ENCODE assay signal across 8 mouse cellular contexts in genomic region chr2:104367836-104368298, GRCm38 (mm10). TPM values are rescaled to one million over a fixed set of nuclear protein-coding genes. Genes with fewer than 3 reads are reported as not detected.
DNase-seq lines count a peak whose midpoint lies in the region; ATAC-seq and TF ChIP-seq lines count a peak whose summit lies in the region.
"Had no signal": no experiment of that assay in that cellular context is flagged by ENCODE, and none has a peak within 500 bp of the region (broad histone marks: within the 10 kb centered on the region; RNA-seq: fewer than 3 reads in every experiment).

No protein-coding gene starts in this region.

- 2% methylated on average over 6 of the region's 6 CpGs for WGBS in cerebellum, adult 2 months
- WGBS in midbrain, embryonic 13.5 days, result 4% methylated on average over 6 of the region's 6 CpGs
- WGBS in limb, embryonic 10.5 days, result 57% methylated on average over 6 of the region's 6 CpGs

- peaks cover 26% of the 10 kb centered on the region for H3K4me1 ChIP-seq in cerebellum, adult 2 months (ENCODE audit: control insufficient read depth, insufficient read depth, low read length)
- H3K4me1 ChIP-seq in midbrain, embryonic 13.5 days (replicated peaks), result peaks cover 18% of the 10 kb centered on the region
- H3K4me1 ChIP-seq in limb, embryonic 10.5 days, result peaks cover 9% of the 10 kb centered on the region; the same call in 1 of the 2 replicates

- peak; percentile 70 for DNase-seq in brain, embryonic 18.5 days (ENCODE audit: low read depth, low spot score)
- peak; percentile 67 to 86 for DNase-seq in cerebellum, adult 2 months
- DNase-seq in frontal cortex, postnatal 10 days (ENCODE audit: low spot score in 2 of 2), result peak; percentile 36 to 72
- DNase-seq in limb, embryonic 10.5 days (ENCODE audit: low spot score), result no peak
- no peak for DNase-seq in adrenal gland, postnatal 25 days

- no peak for TF ChIP-seq CTCF in cerebellum, adult 2 months (IDR thresholded peaks at IDR 0.05; ENCODE audit: borderline replicate concordance, insufficient read depth, low read depth, low read length)

- ATAC-seq in midbrain, embryonic 13.5 days, result peak; percentile 93
- ATAC-seq in megakaryocyte, adult 5-6 weeks (ENCODE audit: poor library complexity, severe bottlenecking), result no peak

- TF ChIP-seq POLR2A in cerebellum, adult 2 months (IDR thresholded peaks at IDR 0.05; ENCODE audit: borderline replicate concordance, insufficient read depth, low read length), result peak; percentile 23; the same call in 1 of the 2 replicates

- no peaks in the 10 kb centered on the region for H3K27me3 ChIP-seq in cerebellum, adult 2 months (ENCODE audit: control insufficient read depth, insufficient read depth, low read length)
- H3K27me3 ChIP-seq in midbrain, embryonic 13.5 days, result no peaks in the 10 kb centered on the region
- H3K27me3 ChIP-seq in limb, embryonic 10.5 days (ENCODE audit: low read depth, poor library complexity, severe bottlenecking), result no peaks in the 10 kb centered on the region
- H3K27me3 ChIP-seq: limb, embryonic 13.5 days had no signal

- H3K9me3 ChIP-seq in midbrain, embryonic 13.5 days, result no peaks in the 10 kb centered on the region
- H3K9me3 ChIP-seq in limb, embryonic 10.5 days (replicated peaks), result no peaks in the 10 kb centered on the region
- H3K9me3 ChIP-seq: limb, embryonic 13.5 days had no signal

- H3K27ac ChIP-seq in cerebellum, adult 2 months (ENCODE audit: insufficient read depth, low read length), result peak overlapping the region; percentile 70
- H3K27ac ChIP-seq in midbrain, embryonic 13.5 days, result peak overlapping the region; percentile 25
- H3K27ac ChIP-seq in limb, embryonic 10.5 days, result no peak overlapping the region
- H3K27ac ChIP-seq: limb, embryonic 13.5 days had no signal

- H3K36me3 ChIP-seq in midbrain, embryonic 13.5 days, result no peaks in the 10 kb centered on the region
- H3K36me3 ChIP-seq in limb, embryonic 10.5 days, result no peaks in the 10 kb centered on the region
- H3K36me3 ChIP-seq: limb, embryonic 13.5 days had no signal

- H3K9ac ChIP-seq in midbrain, embryonic 13.5 days (replicated peaks), result no peak overlapping the region
- H3K9ac ChIP-seq: limb, embryonic 13.5 days had no signal

- H3K4me2 ChIP-seq in midbrain, embryonic 13.5 days (replicated peaks), result no peak overlapping the region
- H3K4me2 ChIP-seq: limb, embryonic 13.5 days had no signal

- H3K4me3 ChIP-seq in cerebellum, adult 2 months (replicated peaks; ENCODE audit: insufficient read depth, low read depth, low read length), result no peak overlapping the region
- no peak overlapping the region for H3K4me3 ChIP-seq in midbrain, embryonic 13.5 days (replicated peaks)
- H3K4me3 ChIP-seq in limb, embryonic 10.5 days, result no peak overlapping the region
- H3K4me3 ChIP-seq: limb, embryonic 13.5 days had no signal

RNA-seq across cellular contexts. Expression of gene D430041D05Rik, which starts 42.9 kb away (rescaled TPM):
- polyA plus RNA-seq in cerebellum, adult 2 months (2012; rRNA removed), result 33.5 and 37.4 TPM in 2 replicates
- polyA plus RNA-seq in midbrain, embryonic 13.5 days (2015; fragmentation: Nextera tagmentation; extraction: Ambion mirVana), result 5.5 and 6.4 TPM in 2 replicates
- not detected in 2 replicates for total RNA-seq in megakaryocyte, adult 5-6 weeks (2015)
- total RNA-seq in megakaryocyte, adult 5-6 weeks (2017), result not detected in 2 replicates
- polyA plus RNA-seq in limb, embryonic 10.5 days (2016; fragmentation: Nextera tagmentation; extraction: Ambion mirVana), result 0.49 and 0.81 TPM in 2 replicates
- total RNA-seq in adrenal gland, postnatal 25 days (2021), result 36.2 and 37.6 TPM in 2 replicates

Comparison
In these comparisons a context has a peak if more than half of its experiments do, and no peak if none do; other contexts are left out.
1. DNase-seq: peak in brain, embryonic 18.5 days (single experiment), cerebellum, adult 2 months (2 of 2) and frontal cortex, postnatal 10 days (2 of 2); none in limb, embryonic 10.5 days (single experiment) and adrenal gland, postnatal 25 days (single experiment).